8 mouse cellular contexts compared by ENCODE assay signal in genomic region chr5:134435836-134436331, GRCm38 (mm10). TPM values are rescaled to one million over a fixed set of nuclear protein-coding genes. Genes with fewer than 3 reads are reported as not detected.
A peak's percentile ranks its signal among the peaks of the same experiment; 100 is the strongest.
DNase-seq lines count a peak whose midpoint lies in the region; ATAC-seq lines count a peak whose summit lies in the region.
"Had no signal": no experiment of that assay in that cellular context is flagged by ENCODE, and none has a peak within 500 bp of the region (broad histone marks: within the 10 kb centered on the region; RNA-seq: fewer than 3 reads in every experiment).

No protein-coding gene starts in this region.

- H3K4me2 ChIP-seq in intestine, embryonic 14.5 days (ENCODE audit: low read length) = no peak overlapping the region
- peak overlapping the region; percentile 26 for H3K4me2 ChIP-seq in midbrain, embryonic 12.5 days (replicated peaks)

- DNase-seq in urinary bladder, postnatal 14 days (ENCODE audit: low spot score) = peak; percentile 5
- DNase-seq in urinary bladder, postnatal 10 days (ENCODE audit: low spot score) = no peak
- peak; percentile 40 to 64 for DNase-seq in cerebellum, postnatal 4 days (ENCODE audit: low spot score in 2 of 2)
- peak; percentile 67 to 69 for DNase-seq in gastrocnemius, postnatal 36 days
- peak; percentile 67 for DNase-seq in intestine, embryonic 14.5 days (ENCODE audit: low spot score)
- DNase-seq in thymus, postnatal 0 days (ENCODE audit: low spot score) = no peak

- peaks cover 47% of the 10 kb centered on the region for H3K4me1 ChIP-seq in intestine, embryonic 14.5 days (replicated peaks; ENCODE audit: control insufficient read depth, insufficient read depth, low read length)
- H3K4me1 ChIP-seq in midbrain, embryonic 12.5 days = peaks cover 24% of the 10 kb centered on the region; the same call in 1 of the 2 replicates

- WGBS in intestine, embryonic 14.5 days = 39% methylated on average over 12 of the region's 12 CpGs
- WGBS in midbrain, embryonic 12.5 days = 29% methylated on average over 10 of the region's 12 CpGs

- intact Hi-C loops in gastrocnemius, postnatal 36 days (cut with DNase I) = no loop called here

- no peak overlapping the region for H3K9ac ChIP-seq in intestine, embryonic 14.5 days (ENCODE audit: low read length)
- H3K9ac ChIP-seq in midbrain, embryonic 12.5 days (replicated peaks) = peak overlapping the region; percentile 16; the same call in 1 of the 2 replicates
- H3K9ac ChIP-seq: liver, embryonic 14.5 days had no signal

- no peaks in the 10 kb centered on the region for H3K9me3 ChIP-seq in intestine, embryonic 14.5 days (ENCODE audit: control insufficient read depth, low read length)
- 0 out of 2 replicates have a peak, but pooled peaks cover 3% of the 10 kb centered on the region for H3K9me3 ChIP-seq in midbrain, embryonic 12.5 days

- no peak overlapping the region for H3K4me3 ChIP-seq in intestine, embryonic 14.5 days (ENCODE audit: low read depth, low read length)
- no peak overlapping the region for H3K4me3 ChIP-seq in midbrain, embryonic 12.5 days

- H3K27me3 ChIP-seq in intestine, embryonic 14.5 days (replicated peaks; ENCODE audit: control insufficient read depth, insufficient read depth, low read length) = no peaks in the 10 kb centered on the region
- H3K27me3 ChIP-seq in midbrain, embryonic 12.5 days = no peaks in the 10 kb centered on the region

- 0 out of 2 replicates have a peak overlapping the region, but pooled peaks have one; percentile 38 for H3K27ac ChIP-seq in intestine, embryonic 14.5 days (ENCODE audit: low read depth)
- peak overlapping the region; percentile 81 for H3K27ac ChIP-seq in midbrain, embryonic 12.5 days (replicated peaks)
- H3K27ac ChIP-seq: liver, embryonic 14.5 days had no signal

- H3K36me3 ChIP-seq in intestine, embryonic 14.5 days (ENCODE audit: control insufficient read depth, insufficient read depth, low read length) = peaks cover 6% of the 10 kb centered on the region; the same call in 1 of the 2 replicates
- H3K36me3 ChIP-seq in midbrain, embryonic 12.5 days = peaks cover 24% of the 10 kb centered on the region

- no peak for ATAC-seq in intestine, embryonic 14.5 days (replicated peaks; ENCODE audit: low FRiP score, low TSS enrichment, low read depth)
- ATAC-seq in midbrain, embryonic 12.5 days (ENCODE audit: low FRiP score, low read depth) = peak; percentile 77

RNA-seq across cellular contexts. Expression of gene Gtf2ird1, which starts 20.6 kb away (rescaled TPM):
- 1 to 10 TPM; 8.2 to 9.2 TPM for total RNA-seq in gastrocnemius, postnatal 36 days (2021)
- 85.9 and 101 TPM in 2 replicates for polyA plus RNA-seq in intestine, embryonic 14.5 days (2014; fragmentation: Nextera tagmentation; extraction: Ambion mirVana)
- 120 and 122 TPM in 2 replicates for polyA plus RNA-seq in midbrain, embryonic 12.5 days (2016; fragmentation: Nextera tagmentation; extraction: Ambion mirVana)
- polyA plus RNA-seq in thymus, postnatal 0 days (2015; fragmentation: Nextera tagmentation; extraction: Ambion mirVana) = 54.7 and 67.4 TPM in 2 replicates

Comparison
In these comparisons a context has a peak if more than half of its experiments do, and no peak if none do; other contexts are left out.
1. DNase-seq: peak in urinary bladder, postnatal 14 days (single experiment), cerebellum, postnatal 4 days (2 of 2), gastrocnemius, postnatal 36 days (2 of 2) and intestine, embryonic 14.5 days (single experiment); none in urinary bladder, postnatal 10 days (single experiment) and thymus, postnatal 0 days (single experiment).